Mouse (Mus musculus): ENCODE results near the gene Fam222b. TPM values are rescaled to one million over a fixed set of nuclear protein-coding genes. Genes with fewer than 3 reads are reported as not detected.
A peak's percentile ranks its signal among the peaks of the same experiment; 100 is the strongest.

Fam222b gene
- polyA plus RNA-seq, 1 experiment from 2014 or later = 18.2 TPM

DNA sequence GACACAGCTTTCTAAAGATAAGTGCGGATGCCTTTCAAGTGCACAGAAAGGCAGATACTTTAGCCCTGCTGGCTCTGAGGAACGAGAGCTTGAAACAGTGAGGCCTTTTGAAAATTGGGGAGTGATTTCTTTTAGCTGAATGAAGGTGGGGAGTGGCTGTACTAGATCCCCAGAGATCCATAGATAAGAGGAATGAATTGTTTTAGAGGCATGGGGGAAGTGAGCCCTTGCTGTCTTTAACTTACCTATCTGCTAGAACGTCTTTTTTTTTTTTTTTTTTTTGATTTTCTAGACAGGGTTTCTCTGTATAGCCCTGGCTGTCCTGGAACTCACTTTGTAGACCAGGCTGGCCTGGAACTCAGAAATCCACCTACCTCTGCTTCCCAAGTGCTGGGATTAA lies 2.6 kb downstream of the Fam222b start:
- peaks cover 26% of the 10 kb centered on the region for H3K4me1 ChIP-seq
- ATAC-seq (replicated peaks; ENCODE audit: low FRiP score) = no peak
- H3K9ac ChIP-seq = no peak overlapping the region
- no peak overlapping the region for H3K4me3 ChIP-seq (replicated peaks)
- H3K36me3 ChIP-seq = 0 out of 2 replicates have a peak, but pooled peaks cover 3% of the 10 kb centered on the region
- no peaks in the 10 kb centered on the region for H3K9me3 ChIP-seq (replicated peaks)
- no peaks in the 10 kb centered on the region for H3K27me3 ChIP-seq
- H3K27ac ChIP-seq = no peak overlapping the region
- WGBS = 50% methylated on average over 3 of the region's 3 CpGs
- H3K4me2 ChIP-seq = no peak overlapping the region

DNA sequence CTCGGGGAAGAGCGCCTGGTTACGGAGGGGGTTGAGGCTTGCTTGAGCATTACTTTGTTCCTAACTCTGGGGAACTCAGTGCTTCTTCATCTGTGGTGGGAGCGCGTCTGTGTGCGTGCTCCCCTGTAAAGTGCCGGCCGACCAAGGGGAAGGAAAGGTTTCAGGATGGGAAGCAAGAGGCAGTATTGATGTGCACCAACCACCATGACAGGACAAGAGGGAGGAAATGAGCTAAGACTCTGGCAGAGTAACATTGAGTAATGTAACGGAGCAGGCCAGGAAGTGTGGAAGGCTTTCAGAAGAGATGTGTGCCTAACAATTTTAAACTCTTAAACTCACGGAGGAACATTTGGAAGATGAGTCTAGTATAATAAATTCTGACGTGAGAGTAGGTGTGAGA lies 6.3 kb downstream of the Fam222b start:
- no peak overlapping the region for H3K9ac ChIP-seq
- no peak for ATAC-seq (replicated peaks; ENCODE audit: low FRiP score)
- H3K4me3 ChIP-seq (replicated peaks) = no peak overlapping the region
- 81% methylated on average over 11 of the region's 11 CpGs for WGBS
- H3K27me3 ChIP-seq = no peaks in the 10 kb centered on the region
- H3K4me2 ChIP-seq = no peak overlapping the region
- H3K27ac ChIP-seq = no peak overlapping the region
- H3K36me3 ChIP-seq = 0 out of 2 replicates have a peak, but pooled peaks cover 7% of the 10 kb centered on the region
- no peaks in the 10 kb centered on the region for H3K9me3 ChIP-seq (replicated peaks)
- peaks cover 15% of the 10 kb centered on the region for H3K4me1 ChIP-seq

DNA sequence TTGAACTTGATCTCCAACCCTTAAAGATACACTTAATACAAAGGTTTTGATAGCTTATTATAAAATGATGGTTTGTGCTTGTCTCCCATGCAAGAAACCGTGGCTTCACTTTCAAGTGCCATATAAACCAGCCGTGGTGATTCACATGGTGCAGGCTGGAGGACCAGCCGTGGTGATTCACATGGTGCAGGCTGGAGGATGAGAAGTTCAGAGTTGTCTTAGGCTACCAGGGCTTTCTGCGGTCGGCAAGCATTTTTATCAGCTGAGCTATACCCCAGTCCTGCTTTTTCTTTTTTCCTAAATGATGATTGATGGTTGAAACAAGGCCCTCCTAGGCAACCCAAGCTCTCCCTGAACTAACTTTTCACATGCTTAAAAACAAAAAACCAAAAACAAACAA lies 7.7 kb downstream of the Fam222b start:
- no peak for ATAC-seq (replicated peaks; ENCODE audit: low FRiP score)
- H3K4me1 ChIP-seq = peaks cover 4% of the 10 kb centered on the region; the same call in 1 of the 2 replicates
- H3K27ac ChIP-seq = no peak overlapping the region
- H3K27me3 ChIP-seq = no peaks in the 10 kb centered on the region
- H3K4me3 ChIP-seq (replicated peaks) = no peak overlapping the region
- no peaks in the 10 kb centered on the region for H3K9me3 ChIP-seq (replicated peaks)
- H3K36me3 ChIP-seq = peaks cover 20% of the 10 kb centered on the region; the same call in 1 of the 2 replicates
- H3K4me2 ChIP-seq = no peak overlapping the region
- WGBS = 87% methylated on average over 5 of the region's 5 CpGs
- H3K9ac ChIP-seq = no peak overlapping the region

DNA sequence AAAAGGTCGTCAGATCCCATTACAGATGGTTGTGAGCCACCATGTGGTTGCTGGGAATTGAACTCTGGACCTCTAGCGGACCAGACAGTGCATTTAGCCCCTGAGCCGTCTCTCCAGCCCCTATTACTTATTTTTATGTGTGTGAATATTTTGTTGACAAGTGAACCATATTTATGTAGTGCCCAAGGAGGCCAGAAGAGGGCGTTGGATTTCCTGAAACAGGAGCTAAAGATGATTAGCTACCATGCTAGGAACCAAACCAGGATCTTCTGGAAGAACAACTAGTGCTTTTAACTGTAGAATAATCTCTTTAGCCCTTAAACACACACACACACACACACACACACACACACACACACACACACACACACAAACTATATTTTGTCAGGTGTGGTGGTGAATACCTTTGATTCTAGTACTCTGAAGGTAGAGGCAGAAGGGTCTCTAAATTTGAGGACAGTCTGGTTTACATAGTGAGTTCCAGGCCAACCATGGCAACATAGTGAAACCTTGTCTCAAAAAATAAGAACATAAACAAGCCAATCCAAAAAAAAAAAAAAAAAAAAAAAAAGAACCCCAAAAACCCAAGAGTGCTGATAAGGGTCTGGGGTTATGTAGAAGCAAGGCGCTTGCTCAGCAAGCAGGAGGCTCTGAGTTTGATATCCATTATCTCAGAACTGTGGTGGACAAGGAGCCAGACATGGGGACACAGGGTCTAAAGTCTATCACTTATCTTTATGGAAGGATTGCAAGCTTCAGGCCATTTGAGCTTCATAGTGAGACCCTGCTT lies 8.7 kb downstream of the Fam222b start:
- Histone ChIP-seq H3K9me3 (replicated peaks) (no peaks in the 10 kb centered on the region), H3K4me3 (replicated peaks) (no peak overlapping the region), H3K36me3 (peaks cover 26% of the 10 kb centered on the region), H3K9ac (no peak overlapping the region), H3K27ac (no peak overlapping the region), H3K27me3 (no peaks in the 10 kb centered on the region), H3K4me1 (no peaks in the 10 kb centered on the region), H3K4me2 (no peak overlapping the region)
- 59% methylated on average over 5 of the region's 5 CpGs for WGBS
- no peak for ATAC-seq (replicated peaks; ENCODE audit: low FRiP score)

DNA sequence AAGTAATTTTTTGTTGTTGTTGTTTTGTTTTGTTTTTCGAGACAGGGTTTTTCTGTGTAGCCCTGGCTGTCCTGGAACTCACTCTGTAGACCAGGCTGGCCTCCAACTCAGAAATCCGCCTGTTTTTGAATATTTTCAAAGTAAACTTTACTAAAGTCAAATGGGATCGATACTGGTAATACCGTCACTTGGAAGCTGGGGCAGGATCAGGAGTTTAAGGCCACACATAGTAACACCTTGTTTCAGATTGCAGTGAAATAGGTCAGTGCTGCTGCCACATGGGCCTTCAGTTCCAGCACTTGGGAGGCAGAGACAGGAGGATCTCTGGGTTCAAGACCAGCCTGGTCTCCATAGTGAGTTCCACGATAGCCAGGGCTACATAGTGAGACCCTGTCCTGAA lies 10.0 kb downstream of the Fam222b start:
- H3K4me2 ChIP-seq = no peak overlapping the region
- no peaks in the 10 kb centered on the region for H3K27me3 ChIP-seq
- no peak overlapping the region for H3K27ac ChIP-seq
- no peak for ATAC-seq (replicated peaks; ENCODE audit: low FRiP score)
- H3K4me3 ChIP-seq (replicated peaks) = no peak overlapping the region
- no peaks in the 10 kb centered on the region for H3K4me1 ChIP-seq
- 95% methylated on average over 5 of the region's 5 CpGs for WGBS
- no peaks in the 10 kb centered on the region for H3K9me3 ChIP-seq (replicated peaks)
- H3K36me3 ChIP-seq = peaks cover 26% of the 10 kb centered on the region
- H3K9ac ChIP-seq = no peak overlapping the region

DNA sequence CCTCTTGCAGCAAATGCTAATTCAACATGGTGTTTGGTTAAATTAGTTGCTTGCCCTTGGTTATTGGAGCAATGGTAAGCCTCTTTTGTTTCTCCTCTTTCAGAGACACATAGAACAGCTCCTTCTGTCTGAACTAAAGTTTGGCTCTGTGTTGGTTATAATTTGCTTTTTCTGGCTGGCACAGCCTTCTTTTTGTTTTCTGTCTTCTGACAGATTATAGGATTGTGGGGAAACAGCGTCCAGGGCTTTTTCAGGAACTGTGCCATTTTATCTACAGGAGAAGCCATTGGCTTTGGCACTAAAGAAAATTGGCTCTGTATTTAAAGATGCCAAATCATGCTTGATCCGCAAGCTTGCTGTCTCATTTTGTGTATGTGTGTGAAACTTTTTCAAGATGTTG lies 19.2 kb downstream of the Fam222b start:
- 92% methylated on average over 2 of the region's 2 CpGs for WGBS
- Histone ChIP-seq H3K4me2 (no peak overlapping the region), H3K27me3 (no peaks in the 10 kb centered on the region), H3K4me1 (peaks cover 28% of the 10 kb centered on the region), H3K27ac (no peak overlapping the region), H3K9me3 (replicated peaks) (no peaks in the 10 kb centered on the region), H3K4me3 (replicated peaks) (no peak overlapping the region), H3K9ac (no peak overlapping the region), H3K36me3 (no peaks in the 10 kb centered on the region)
- no peak for ATAC-seq (replicated peaks; ENCODE audit: low FRiP score)

DNA sequence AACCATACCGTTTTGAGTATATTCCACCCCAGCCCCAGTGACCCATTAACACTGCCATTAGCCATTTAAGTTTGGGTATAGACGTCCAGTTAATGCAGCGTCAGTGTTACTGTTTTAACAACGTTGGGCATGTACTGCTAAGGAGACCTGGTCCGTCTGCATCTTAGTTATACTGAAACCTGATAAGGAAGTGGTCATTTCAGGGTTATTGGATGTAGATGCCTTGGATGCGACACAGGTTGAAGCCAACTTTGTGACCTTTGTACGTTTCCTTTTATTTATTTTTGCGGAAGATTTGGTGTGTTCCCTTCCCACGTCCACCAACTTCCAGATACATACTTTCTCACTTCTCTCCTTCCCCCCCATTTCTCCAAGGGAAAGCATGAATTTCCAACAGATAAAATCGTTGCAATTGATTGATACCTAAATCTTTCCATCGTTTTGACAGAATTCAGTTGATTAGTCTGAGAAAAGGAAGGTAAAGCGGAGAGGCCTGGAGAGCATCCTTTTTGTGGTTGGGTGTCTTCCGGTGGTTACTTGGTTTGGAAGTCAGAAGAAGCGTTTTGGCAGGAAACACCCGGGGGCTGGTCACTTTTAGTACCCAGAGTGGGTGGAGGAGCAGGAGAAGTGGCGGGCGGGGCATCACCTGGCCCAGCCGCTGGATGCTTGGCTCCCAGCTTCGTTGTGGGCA lies 20.4 kb downstream of the Fam222b start:
- WGBS = 8% methylated on average over 19 of the region's 19 CpGs
- no peak for ATAC-seq (replicated peaks; ENCODE audit: low FRiP score)
- peak overlapping the region; percentile 92 for H3K27ac ChIP-seq
- H3K36me3 ChIP-seq = no peaks in the 10 kb centered on the region
- H3K4me2 ChIP-seq = peak overlapping the region; percentile 84
- no peaks in the 10 kb centered on the region for H3K9me3 ChIP-seq (replicated peaks)
- H3K9ac ChIP-seq = peak overlapping the region; percentile 75
- no peaks in the 10 kb centered on the region for H3K27me3 ChIP-seq
- peak overlapping the region; percentile 75 for H3K4me3 ChIP-seq (replicated peaks)
- H3K4me1 ChIP-seq = peaks cover 28% of the 10 kb centered on the region

DNA sequence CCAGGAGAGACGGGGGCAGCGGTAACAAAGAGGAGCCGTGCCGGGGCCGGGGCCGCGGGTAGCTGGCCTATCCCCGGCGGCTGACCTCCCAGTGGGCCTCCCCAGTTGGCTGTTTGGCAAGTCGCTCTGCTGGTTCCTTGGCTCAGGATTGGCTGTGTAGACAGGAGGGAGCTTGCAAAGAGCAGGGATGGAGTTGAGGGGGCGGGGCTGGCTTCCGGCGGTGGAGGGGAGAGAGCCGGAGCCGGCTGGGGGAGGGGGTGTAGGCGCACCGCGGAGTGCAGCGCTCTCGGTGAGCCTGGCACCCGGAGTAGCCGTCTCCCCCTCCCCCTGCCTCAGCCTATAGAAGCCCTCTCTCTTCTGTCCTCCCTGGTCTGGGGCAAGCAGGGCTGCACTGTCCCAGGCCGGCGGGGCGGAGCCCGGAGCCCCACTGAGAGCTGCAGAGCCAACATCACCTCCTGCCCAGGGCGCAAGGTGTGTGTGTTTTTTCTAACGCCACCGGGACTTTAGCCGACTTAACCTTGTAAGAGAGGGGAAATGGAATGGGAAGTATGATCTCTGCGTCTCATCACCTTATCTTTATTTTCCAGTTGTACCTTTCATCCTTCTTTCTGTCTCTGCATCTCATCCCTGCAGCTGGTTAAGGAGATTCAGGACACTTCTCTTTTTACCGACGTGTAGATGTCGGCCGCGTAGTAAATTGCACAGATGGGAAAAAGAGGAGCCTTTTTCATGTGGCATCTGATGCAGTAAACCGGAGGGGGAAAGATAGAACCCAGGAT lies 21.1 kb downstream of the Fam222b start:
- H3K4me1 ChIP-seq = peaks cover 33% of the 10 kb centered on the region
- no peaks in the 10 kb centered on the region for H3K36me3 ChIP-seq
- H3K9ac ChIP-seq = peak overlapping the region; percentile 75
- 1% methylated on average over 37 of the region's 37 CpGs for WGBS
- no peaks in the 10 kb centered on the region for H3K9me3 ChIP-seq (replicated peaks)
- H3K4me2 ChIP-seq = peak overlapping the region; percentile 84
- no peaks in the 10 kb centered on the region for H3K27me3 ChIP-seq
- H3K27ac ChIP-seq = peak overlapping the region; percentile 92
- peak; percentile 99 for ATAC-seq (replicated peaks; ENCODE audit: low FRiP score)
- H3K4me3 ChIP-seq (replicated peaks) = peak overlapping the region; percentile 75

DNA sequence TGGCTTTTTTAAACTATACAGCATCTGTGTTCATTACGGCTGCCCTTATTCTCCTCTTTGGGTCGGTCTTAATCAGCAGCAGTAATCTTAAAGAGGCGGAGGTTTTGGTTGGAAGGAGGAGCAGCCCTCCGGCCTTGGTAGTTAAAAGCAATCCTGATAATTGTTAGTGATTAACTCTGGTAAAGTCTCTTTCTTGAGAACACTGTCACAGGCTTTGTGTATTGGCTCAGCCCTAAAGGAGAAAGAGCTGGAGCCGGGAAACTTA lies 21.6 kb downstream of the Fam222b start:
- Histone ChIP-seq H3K36me3 (no peaks in the 10 kb centered on the region), H3K4me2 (peak overlapping the region; percentile 84), H3K27me3 (no peaks in the 10 kb centered on the region), H3K9ac (peak overlapping the region; percentile 65), H3K4me3 (replicated peaks) (peak overlapping the region; percentile 75), H3K27ac (peak overlapping the region; percentile 92), H3K4me1 (peaks cover 38% of the 10 kb centered on the region), H3K9me3 (replicated peaks) (no peaks in the 10 kb centered on the region)
- ATAC-seq (replicated peaks; ENCODE audit: low FRiP score) = no peak
- 10% methylated on average over 5 of the region's 5 CpGs for WGBS

DNA sequence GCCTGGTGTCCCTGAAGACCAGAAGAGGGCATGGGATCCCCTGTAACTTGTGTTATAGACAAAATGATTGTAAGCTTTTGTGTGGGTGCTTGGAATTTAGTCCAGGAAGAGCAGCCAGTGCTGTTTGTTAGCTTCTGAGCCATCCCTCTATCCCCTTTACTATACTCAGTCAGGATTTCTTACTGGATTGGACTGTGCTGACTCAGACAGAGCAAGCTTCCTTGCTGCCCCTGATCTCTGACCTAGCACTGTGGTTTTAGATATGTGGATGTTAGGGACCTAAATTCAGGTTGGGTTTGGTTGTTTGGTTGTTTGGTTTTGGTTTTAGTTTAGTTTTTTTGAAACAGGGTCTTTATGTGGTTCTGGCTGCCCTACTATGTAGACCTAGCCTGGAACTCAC lies 24.0 kb downstream of the Fam222b start:
- Histone ChIP-seq H3K27me3 (no peaks in the 10 kb centered on the region), H3K4me1 (peaks cover 44% of the 10 kb centered on the region), H3K4me3 (replicated peaks) (no peak overlapping the region), H3K9ac (no peak overlapping the region), H3K4me2 (no peak overlapping the region), H3K36me3 (no peaks in the 10 kb centered on the region), H3K27ac (no peak overlapping the region), H3K9me3 (replicated peaks) (no peaks in the 10 kb centered on the region)
- ATAC-seq (replicated peaks; ENCODE audit: low FRiP score) = no peak

DNA sequence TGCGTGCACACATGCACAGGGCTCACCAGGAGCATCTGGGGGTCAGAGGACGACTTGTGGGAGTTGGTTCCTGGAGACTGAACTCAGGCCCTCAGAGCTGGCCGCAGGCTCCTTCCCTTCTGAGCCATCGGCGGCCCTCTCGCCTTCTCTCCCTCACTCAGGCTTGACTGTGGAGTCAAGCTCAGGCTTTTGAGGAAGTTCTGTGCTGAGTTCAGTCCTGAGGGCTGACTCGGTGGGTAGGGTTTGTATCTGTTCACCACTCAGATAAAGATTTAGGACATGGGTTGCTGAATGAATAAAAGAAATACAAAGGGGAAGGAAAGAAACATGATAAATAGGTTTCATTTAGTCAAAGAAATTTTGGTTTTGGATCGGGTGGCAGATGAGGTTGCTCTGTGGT lies 25.4 kb downstream of the Fam222b start:
- Histone ChIP-seq H3K4me3 (replicated peaks) (no peak overlapping the region), H3K4me1 (peaks cover 36% of the 10 kb centered on the region), H3K36me3 (no peaks in the 10 kb centered on the region), H3K9ac (no peak overlapping the region), H3K9me3 (replicated peaks) (no peaks in the 10 kb centered on the region), H3K27me3 (no peaks in the 10 kb centered on the region), H3K4me2 (no peak overlapping the region), H3K27ac (no peak overlapping the region)
- ATAC-seq (replicated peaks; ENCODE audit: low FRiP score) = no peak
- 67% methylated on average over 8 of the region's 8 CpGs for WGBS

DNA sequence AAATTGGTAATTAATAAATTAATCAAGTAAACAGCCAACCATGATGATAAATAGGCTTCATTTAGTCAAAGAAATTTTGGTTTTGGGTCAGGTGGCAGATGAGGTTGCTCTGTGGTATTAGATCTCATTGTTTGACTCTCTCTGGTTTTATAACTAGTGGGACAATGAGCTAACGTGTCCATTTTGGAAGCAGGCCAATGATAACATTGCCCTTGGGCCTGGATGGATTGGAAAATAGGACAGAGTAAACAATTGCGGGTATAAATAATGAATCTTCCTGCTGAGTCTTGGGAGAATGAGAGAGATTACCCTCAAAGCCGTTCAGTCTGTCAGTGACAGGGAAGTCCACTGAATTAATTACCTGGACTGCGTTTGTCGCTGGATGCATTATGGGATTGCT lies 26.7 kb downstream of the Fam222b start:
- Histone ChIP-seq H3K36me3 (no peaks in the 10 kb centered on the region), H3K27ac (0 out of 2 replicates have a peak overlapping the region, but pooled peaks have one; percentile 45), H3K27me3 (no peaks in the 10 kb centered on the region), H3K9me3 (replicated peaks) (no peaks in the 10 kb centered on the region), H3K4me3 (replicated peaks) (no peak overlapping the region), H3K9ac (no peak overlapping the region), H3K4me1 (peaks cover 40% of the 10 kb centered on the region), H3K4me2 (no peak overlapping the region)
- WGBS = 34% methylated on average over 5 of the region's 5 CpGs
- ATAC-seq (replicated peaks; ENCODE audit: low FRiP score) = 0 out of 2 replicates have a peak, but pooled peaks have one; percentile 36
